Mouse (Mus musculus) bone marrow, adult 2 months (tissue): ENCODE results near the gene Tpte.

Experiments
- CTCF ChIP-seq: fragments of 200-500 bp; IDR thresholded peaks from 2 replicates; pipeline ENCODE4 v1.5.1; 2011; ENCODE audit warnings: low read length, control low read depth; ENCODE audit not compliant: control insufficient read depth, insufficient read depth
- POLR2A ChIP-seq: fragments of 200-500 bp; IDR thresholded peaks from 2 replicates; pipeline ENCODE4 v1.6.1; 2011; ENCODE audit warnings: low read depth, mild to moderate bottlenecking, control low read depth, low read length, borderline replicate concordance; ENCODE audit not compliant: control insufficient read depth

DNA sequence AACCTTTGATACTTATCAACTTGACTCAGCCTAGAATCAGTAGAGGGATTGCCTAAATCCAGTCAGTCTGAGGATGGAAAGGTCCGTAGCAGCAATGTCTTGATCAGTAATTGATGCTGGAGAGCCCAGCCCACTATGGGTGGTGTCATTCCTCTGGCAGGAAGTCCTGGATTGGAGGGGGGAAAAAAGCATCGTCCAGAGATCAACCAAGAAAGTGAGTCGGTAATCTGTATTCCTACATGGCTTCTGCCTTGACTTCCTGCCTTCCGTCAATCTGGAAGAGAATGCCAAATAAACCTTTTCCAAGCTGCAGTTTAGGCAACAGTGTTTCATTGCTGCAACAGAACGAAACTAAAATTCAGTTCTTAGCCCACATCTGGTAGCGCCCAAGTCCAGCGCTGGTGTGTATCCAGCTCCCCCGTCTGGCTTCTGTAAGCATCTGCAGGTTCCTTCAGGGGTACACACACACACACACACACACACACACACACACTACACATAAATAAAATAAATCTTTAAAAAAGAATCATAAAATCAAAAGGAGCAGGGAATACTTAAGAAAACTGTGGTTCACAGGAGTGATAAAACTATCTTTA, 116.1 kb downstream of the Tpte start:
- TF ChIP-seq POLR2A = no peak
- no peak for TF ChIP-seq CTCF
